Mouse (Mus musculus) liver, postnatal 0 days (tissue): ENCODE results near the gene Ephb1.

Experiments used
- CTCF ChIP-seq: sonication (generic); IDR thresholded peaks from 2 replicates; pipeline ENCODE4 v1.5.1; 2016; ENCODE audit warnings: antibody characterized with exemption, low read depth
- EP300 ChIP-seq: IDR thresholded peaks from 2 replicates; pipeline ENCODE4 v1.6.1; 2016; ENCODE audit warnings: antibody characterized with exemption, low read depth, mild to moderate bottlenecking

DNA sequence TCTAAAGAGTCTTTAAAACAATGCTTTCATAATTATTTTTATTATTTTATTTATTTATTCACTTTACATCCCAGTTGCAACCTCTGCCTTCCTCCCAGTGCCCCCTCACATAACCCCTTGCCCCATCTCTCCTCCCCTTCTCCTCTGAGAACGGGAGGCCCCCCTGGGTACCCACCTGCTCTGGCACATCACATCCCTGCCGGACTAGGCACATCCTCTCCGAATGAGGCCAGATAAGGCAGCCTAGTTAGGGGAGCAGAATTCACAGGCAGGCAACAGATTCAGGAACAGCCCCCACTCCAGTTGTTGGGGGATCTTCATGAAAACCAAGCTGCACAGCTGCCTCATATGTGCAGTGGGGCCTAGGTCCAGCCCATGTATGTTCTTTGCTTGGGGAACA lies 17.4 kb upstream of the Ephb1 start:
- TF ChIP-seq CTCF: no peak
- no peak for TF ChIP-seq EP300
